Mouse (Mus musculus): ENCODE data around the gene Tpm1.
A peak's percentile ranks its signal among the peaks of the same experiment; 100 is the strongest.

GRCm38 (mm10) chr9:67011483-67011882, 37.7 kb downstream of the Tpm1 start:
- TF ChIP-seq EP300 (IDR thresholded peaks at IDR 0.05): peak; percentile 87
- TF ChIP-seq CTCF (IDR thresholded peaks at IDR 0.05): no peak
